ENCODE assay signal across 15 mouse cellular contexts in genomic region chr16:71391872-71392271, GRCm38 (mm10).
A peak's percentile ranks its signal among the peaks of the same experiment; 100 is the strongest.
DNase-seq lines count a peak whose midpoint lies in the region; ATAC-seq and TF ChIP-seq lines count a peak whose summit lies in the region.
"Had no signal": no experiment of that assay in that cellular context is flagged by ENCODE, and none has a peak within 500 bp of the region (broad histone marks: within the 10 kb centered on the region; RNA-seq: fewer than 3 reads in every experiment).

No protein-coding gene starts in this region.

- H3K9ac ChIP-seq in kidney, postnatal 0 days (ENCODE audit: low read depth, low read length) = no peak overlapping the region

- no peaks in the 10 kb centered on the region for H3K36me3 ChIP-seq in kidney, postnatal 0 days (ENCODE audit: insufficient read depth, low read length)
- H3K36me3 ChIP-seq: G1E had no signal

- H3K9me3 ChIP-seq in kidney, postnatal 0 days (replicated peaks; ENCODE audit: low read length) = no peaks in the 10 kb centered on the region
- H3K9me3 ChIP-seq: G1E had no signal

- peak; percentile 1 for DNase-seq in cerebellum, adult 9-11 months
- no peak for DNase-seq in cerebellum, adult 11 months
- peak; percentile 85 for DNase-seq in kidney, postnatal 0 days (ENCODE audit: low spot score)
- no peak for DNase-seq in kidney, postnatal 25 days
- DNase-seq in right cerebral cortex, postnatal 10 days (ENCODE audit: low spot score in 2 of 2) = peak; percentile 22 to 33
- DNase-seq in right cerebral cortex, postnatal 36 days (ENCODE audit: low spot score in 2 of 2) = no peak
- DNase-seq: gastrocnemius, postnatal 25 days; thymus, postnatal 4 days had no signal

- no peaks in the 10 kb centered on the region for H3K4me1 ChIP-seq in kidney, postnatal 0 days (replicated peaks; ENCODE audit: insufficient read depth, low read length)

- ATAC-seq in kidney, postnatal 0 days (replicated peaks; ENCODE audit: low FRiP score, low read depth) = no peak; the same call in 1 of the 2 replicates
- ATAC-seq in erythroid progenitor cell, adult 5-6 weeks (replicated peaks; ENCODE audit: low FRiP score, poor library complexity, severe bottlenecking) = no peak
- ATAC-seq in CD4-positive, CD25-positive, alpha-beta regulatory T cell, adult 4 months = no peak
- ATAC-seq: activated CD4-positive, CD25-positive, alpha-beta regulatory T cell, adult 4 months had no signal

- no peaks in the 10 kb centered on the region for H3K27me3 ChIP-seq in kidney, postnatal 0 days (ENCODE audit: insufficient read depth, low read length)

- H3K4me3 ChIP-seq in kidney, postnatal 0 days (replicated peaks; ENCODE audit: low read depth, low read length) = no peak overlapping the region
- H3K4me3 ChIP-seq: erythroblast, embryonic 14.5 days; layer of hippocampus, adult 2 months had no signal

- no peak for TF ChIP-seq CTCF in kidney, postnatal 0 days (IDR thresholded peaks at IDR 0.05; ENCODE audit: low read depth)

- WGBS in kidney, postnatal 0 days = 9% methylated on average over 5 of the region's 5 CpGs

- peak overlapping the region; percentile 23 for H3K4me2 ChIP-seq in kidney, postnatal 0 days (ENCODE audit: low read length)
- H3K4me2 ChIP-seq: liver, embryonic 11.5 days had no signal

- H3K27ac ChIP-seq in kidney, postnatal 0 days = no peak overlapping the region
- H3K27ac ChIP-seq: layer of hippocampus, adult 2 months had no signal

Comparison
In these comparisons a context has a peak if more than half of its experiments do, and no peak if none do; other contexts are left out.
1. DNase-seq: peak in cerebellum, adult 9-11 months (single experiment), kidney, postnatal 0 days (single experiment) and right cerebral cortex, postnatal 10 days (2 of 2); none in cerebellum, adult 11 months (single experiment), kidney, postnatal 25 days (0 of 2) and right cerebral cortex, postnatal 36 days (0 of 2).